Mouse (Mus musculus) heart, postnatal 4 days (tissue): ENCODE data around the gene Kcnd2. TPM values are rescaled to one million over a fixed set of nuclear protein-coding genes. Genes with fewer than 3 reads are reported as not detected.
A peak's percentile ranks its signal among the peaks of the same experiment; 100 is the strongest.
"Not testable (repeated sequence)": the region's sequence is repeated elsewhere in the genome, so short reads cannot be mapped to it uniquely, and the experiment has no call there.

ENCODE experiments used
- DNase-seq: peaks from one replicate; pipeline ENCODE4 v3.0.0; 2021
- total RNA-seq, 2 experiments: library from RNA; stranded (reverse); gene quantifications; 2 replicates each; pipeline ENCODE4 v1.2.3; 2021

Gene Kcnd2
- total RNA-seq = 1 to 10 TPM; 3.4 to 3.7 TPM

DNA sequence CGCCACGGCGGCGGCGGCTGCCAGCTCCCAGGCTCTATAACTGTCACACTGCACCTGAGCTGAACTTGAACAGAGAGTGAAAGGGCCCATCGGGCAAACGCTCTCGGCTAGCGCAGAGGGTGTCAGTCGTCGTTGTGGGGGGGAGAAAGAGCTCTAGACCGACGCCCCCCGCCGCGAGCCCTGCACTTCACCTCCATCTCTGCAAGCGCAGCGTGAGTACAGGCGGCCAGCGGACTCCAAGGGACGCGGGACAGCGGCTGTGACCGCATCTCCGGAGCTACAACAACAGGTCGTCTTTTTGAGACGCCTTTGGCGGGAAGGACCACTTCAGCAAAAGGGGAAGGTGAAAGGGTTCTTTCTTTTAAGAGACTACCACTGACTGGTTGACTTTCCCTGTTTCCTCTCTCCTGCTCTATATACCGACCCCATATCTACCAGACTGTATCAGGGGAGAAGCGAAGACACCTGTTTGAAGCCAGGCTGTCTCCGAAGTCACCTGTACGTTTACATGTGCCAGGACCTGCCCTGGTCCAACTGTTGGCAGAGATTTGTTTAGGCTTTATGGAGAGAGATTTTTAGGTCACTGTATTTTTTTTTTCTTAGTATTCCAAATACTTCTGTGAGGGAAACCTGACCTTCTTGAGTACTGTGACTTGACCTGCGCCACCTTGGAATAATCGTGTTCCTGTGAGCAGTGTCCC is at the start of gene Kcnd2:
TSS of gene Kcnd2 (plus strand) at position 13 of the 701 bp plus-strand sequence.
- no peak for DNase-seq

DNA sequence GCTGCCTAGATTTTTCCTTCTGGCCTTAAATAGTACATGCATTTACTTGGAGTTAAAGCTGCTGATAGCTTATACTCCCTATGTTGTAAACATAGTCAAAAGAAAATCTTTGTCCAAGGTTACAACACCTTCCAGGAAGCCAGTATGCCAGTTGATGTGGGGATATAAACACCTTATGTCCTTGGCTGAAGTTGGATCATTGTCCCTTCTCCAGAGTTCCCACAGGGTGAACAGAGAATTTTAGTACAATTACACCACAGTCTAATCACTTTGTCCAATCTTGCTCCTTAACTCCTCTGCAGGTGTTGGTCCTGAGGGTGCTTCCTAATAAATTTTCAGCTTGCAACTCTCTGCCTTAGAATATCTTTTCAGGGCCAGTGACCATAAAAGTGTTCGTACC is 48.7 kb upstream of the Kcnd2 start:
- no peak for DNase-seq

- no peak for DNase-seq
These were observed 20.0 kb upstream of the Kcnd2 start for GRCm38 (mm10) chr6:21195341-21195740.

GRCm38 (mm10) chr6:21213865-21214672 is 1.2 kb upstream of the Kcnd2 start:
- peak; percentile 76 for DNase-seq

- peak; percentile 51 for DNase-seq
These were observed 421 bp upstream of the Kcnd2 start for GRCm38 (mm10) chr6:21214673-21215490.

GRCm38 (mm10) chr6:21216206-21217020 is 1.1 kb downstream of the Kcnd2 start:
- DNase-seq = no peak

GRCm38 (mm10) chr6:21217156-21217555 is 1.9 kb downstream of the Kcnd2 start:
- DNase-seq = no peak

- no peak for DNase-seq
These were observed 10.8 kb downstream of the Kcnd2 start for GRCm38 (mm10) chr6:21226124-21226523.

- DNase-seq = no peak
These were observed 43.7 kb downstream of the Kcnd2 start for GRCm38 (mm10) chr6:21259031-21259430.

DNA sequence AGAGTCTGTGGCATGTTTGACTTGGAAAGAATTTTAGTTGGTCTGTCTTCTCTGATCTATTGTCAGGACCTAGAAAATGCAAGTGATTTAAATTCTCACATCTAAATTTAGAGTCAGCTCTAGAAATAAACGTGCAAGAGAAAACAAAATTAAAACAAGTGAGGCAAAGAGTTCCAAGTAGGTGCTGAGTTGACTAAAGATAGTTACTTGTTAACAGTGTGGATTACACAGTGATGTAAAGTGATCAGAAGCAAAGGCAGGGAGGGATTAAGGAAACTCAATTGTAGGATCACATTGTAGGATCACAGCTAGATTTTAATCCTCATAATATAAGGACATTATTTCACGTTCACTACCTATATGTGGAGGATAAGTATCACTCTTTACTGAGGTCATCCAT is 52.6 kb downstream of the Kcnd2 start:
- no peak for DNase-seq

GRCm38 (mm10) chr6:21277343-21277933 is 62.1 kb downstream of the Kcnd2 start:
- no peak for DNase-seq

DNA sequence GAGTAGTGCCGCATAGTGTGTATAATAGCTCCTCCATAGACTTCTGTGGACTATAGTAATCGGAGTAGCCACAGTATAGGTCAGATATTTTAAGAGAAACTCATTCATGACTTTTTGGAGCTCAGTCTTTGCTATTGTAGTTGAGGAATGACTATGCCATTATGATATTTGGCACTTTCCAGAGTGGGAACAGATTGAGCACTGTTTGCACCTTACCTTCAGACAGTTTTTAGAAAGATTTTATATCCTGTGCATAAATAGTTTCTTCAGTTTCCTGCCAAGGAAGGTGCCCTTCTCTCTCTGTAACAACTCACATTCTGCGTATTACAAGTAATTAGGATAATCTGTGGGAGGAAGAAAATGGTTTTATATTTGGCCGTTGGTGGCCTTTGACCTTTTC is 89.6 kb downstream of the Kcnd2 start:
- DNase-seq = no peak

- no peak for DNase-seq
These were observed 94.9 kb downstream of the Kcnd2 start for GRCm38 (mm10) chr6:21310159-21310558.

DNA sequence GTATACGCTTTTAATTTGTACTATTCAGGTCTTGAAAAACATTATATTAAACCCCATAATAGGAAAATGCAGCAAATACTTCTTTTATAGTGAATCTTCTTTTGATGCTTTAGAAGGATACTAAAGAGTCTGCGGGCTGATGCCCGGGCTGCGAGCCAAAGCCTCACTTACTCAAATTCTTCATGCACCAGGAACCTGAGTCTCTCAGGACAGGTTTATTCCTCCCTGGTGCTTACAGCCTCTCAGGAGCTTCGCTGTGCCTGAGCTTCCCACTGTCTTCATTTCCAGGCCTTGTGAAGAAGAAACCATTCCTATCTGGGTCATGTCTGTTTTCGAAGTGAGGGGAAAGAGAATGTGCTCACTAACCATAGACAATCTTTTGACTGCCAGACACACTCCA is 106.1 kb downstream of the Kcnd2 start:
- no peak for DNase-seq

- DNase-seq = no peak
These were observed 106.9 kb downstream of the Kcnd2 start for GRCm38 (mm10) chr6:21322211-21322610.

DNA sequence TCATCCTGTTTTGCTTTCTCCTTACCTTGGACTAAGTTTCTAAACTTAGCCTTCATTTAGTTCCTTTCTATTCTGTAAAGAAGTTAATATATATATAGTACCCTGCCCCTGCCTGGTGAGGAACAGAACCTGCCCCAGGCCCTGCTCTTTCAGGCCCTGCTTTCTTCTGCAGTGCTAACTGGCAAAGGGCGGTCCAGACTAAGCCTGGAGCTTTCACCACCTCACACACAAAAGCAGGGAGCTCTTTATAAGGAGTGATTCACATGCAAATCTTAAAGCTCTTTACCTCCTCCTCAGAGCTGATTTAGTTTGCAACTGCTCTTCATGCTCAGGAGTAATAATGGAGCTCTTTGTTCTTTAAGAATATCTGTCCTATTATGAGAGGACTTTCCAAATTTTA is 109.9 kb downstream of the Kcnd2 start:
- DNase-seq = no peak

DNA sequence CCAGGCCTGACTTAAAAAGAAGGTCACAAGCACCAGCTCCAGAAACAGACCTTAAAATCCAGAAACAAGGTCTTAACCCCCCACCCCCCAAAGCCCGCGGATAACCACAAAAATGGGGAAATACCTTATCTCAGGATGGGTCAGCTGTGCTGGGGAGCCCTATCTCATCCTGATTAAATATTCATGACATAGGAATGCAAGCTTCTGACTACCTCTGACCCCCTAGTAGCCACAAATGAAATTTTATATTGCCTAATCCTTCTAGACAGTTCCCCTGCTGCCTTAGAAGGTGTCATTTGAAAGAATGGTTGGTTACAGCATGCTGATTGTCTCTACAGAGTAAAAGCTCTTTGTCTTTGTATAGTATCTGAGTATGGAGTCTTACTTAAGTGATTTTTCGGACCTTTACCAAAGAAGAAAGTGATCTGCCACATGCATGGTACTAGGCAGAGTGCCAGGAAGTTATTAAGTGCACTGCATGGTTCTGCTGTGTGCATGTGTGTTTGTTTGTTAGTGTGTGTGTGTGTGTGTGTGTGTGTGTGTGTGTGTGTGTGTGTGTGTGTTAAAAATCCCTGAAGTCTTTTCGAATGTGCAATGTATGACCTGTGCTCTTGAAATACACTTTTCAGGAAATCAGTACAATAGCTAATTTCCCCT is 111.9 kb downstream of the Kcnd2 start:
- no peak for DNase-seq

DNA sequence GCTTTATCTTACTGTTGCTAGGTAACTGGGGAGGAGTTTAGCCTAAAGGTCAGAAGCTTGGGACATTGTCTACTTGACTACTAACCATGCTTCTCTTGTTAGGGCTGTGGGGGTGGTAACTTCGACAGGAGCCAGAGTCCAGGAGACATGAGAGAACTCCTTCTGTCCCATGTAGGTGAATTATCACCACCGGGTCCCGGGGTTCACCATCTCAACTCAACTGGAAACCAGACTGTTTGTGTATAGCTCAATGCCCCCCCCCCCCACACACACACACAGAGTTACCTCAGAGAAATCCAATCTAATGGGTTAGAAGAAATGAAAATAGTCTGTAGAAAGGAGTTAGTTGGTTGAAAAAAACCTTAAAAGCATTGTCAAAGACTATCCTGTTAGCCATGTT is 170.0 kb downstream of the Kcnd2 start:
- DNase-seq = not testable (repeated sequence)

DNA sequence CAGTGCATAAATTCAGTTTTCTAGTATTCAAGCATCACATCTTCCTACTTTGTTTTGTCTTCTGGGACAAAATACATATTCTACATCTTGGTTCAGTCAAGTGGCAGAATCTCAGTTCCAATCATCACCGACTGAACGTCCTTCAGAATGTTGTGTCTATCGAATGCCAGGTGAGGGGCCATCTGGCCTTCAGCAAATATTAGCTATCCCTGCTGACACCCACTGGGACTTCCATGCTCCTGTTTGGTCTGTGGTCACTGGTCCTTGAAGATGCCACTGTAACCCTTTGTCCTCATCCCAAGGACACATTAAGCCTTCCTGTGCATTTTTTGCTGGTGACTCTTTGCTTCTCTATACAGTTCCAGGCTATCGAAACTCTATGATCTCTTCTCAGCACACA is 176.5 kb downstream of the Kcnd2 start:
- DNase-seq = no peak

DNA sequence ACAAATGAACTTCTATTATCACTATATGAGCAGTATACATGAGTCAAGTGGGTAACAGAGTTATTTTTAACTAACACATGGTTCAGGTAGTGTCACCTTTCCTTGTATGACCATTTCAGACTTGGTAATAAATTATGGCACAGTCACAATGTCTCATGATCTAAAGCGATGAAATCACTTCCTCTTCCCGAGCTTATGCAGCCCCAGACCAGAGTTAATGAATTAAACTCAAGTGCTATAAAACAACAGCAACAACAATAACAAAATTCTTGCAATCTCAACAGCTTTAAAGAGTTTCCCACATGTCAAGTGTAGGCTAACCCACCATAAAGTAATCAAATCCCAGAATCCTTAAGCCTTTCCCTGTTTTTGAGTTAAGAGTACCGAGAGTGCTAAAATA is 198.4 kb downstream of the Kcnd2 start:
- no peak for DNase-seq

- no peak for DNase-seq
These were observed 202.9 kb downstream of the Kcnd2 start for GRCm38 (mm10) chr6:21418246-21418645.
